Mouse (Mus musculus): Measurements from ENCODE around the gene Adm2.

Adm2 gene

GRCm38 (mm10) chr15:89322670-89323522 is at the start of gene Adm2:
TSS of gene Adm2 (plus strand) at chr15:89322720.
- no peak for DNase-seq (ENCODE audit: low spot score)

GRCm38 (mm10) chr15:89275497-89275896 is 47.0 kb upstream of the Adm2 start:
- no peak for DNase-seq (ENCODE audit: low spot score)

- no peak for DNase-seq (ENCODE audit: low spot score)
These were observed 45.2 kb upstream of the Adm2 start for GRCm38 (mm10) chr15:89277366-89277765.

GRCm38 (mm10) chr15:89282546-89282945 is 40.0 kb upstream of the Adm2 start:
- no peak for DNase-seq (ENCODE audit: low spot score)

GRCm38 (mm10) chr15:89284094-89284493 is 38.4 kb upstream of the Adm2 start:
- DNase-seq (ENCODE audit: low spot score), result no peak

- no peak for DNase-seq (ENCODE audit: low spot score)
These were observed 37.5 kb upstream of the Adm2 start for GRCm38 (mm10) chr15:89285004-89285403.

GRCm38 (mm10) chr15:89285478-89285877 is 37.0 kb upstream of the Adm2 start:
- DNase-seq (ENCODE audit: low spot score), result no peak

- DNase-seq (ENCODE audit: low spot score), result no peak
These were observed 36.4 kb upstream of the Adm2 start for GRCm38 (mm10) chr15:89286114-89286513.

GRCm38 (mm10) chr15:89286582-89286981 is 35.9 kb upstream of the Adm2 start:
- no peak for DNase-seq (ENCODE audit: low spot score)

- no peak for DNase-seq (ENCODE audit: low spot score)
These were observed 34.2 kb upstream of the Adm2 start for GRCm38 (mm10) chr15:89288227-89288767.

- DNase-seq (ENCODE audit: low spot score), result no peak
These were observed 33.1 kb upstream of the Adm2 start for GRCm38 (mm10) chr15:89289455-89289854.

- DNase-seq (ENCODE audit: low spot score), result no peak
These were observed 31.0 kb upstream of the Adm2 start for GRCm38 (mm10) chr15:89291521-89291920.

- no peak for DNase-seq (ENCODE audit: low spot score)
These were observed 29.7 kb upstream of the Adm2 start for GRCm38 (mm10) chr15:89292795-89293194.

GRCm38 (mm10) chr15:89293778-89294177 is 28.7 kb upstream of the Adm2 start:
- no peak for DNase-seq (ENCODE audit: low spot score)

GRCm38 (mm10) chr15:89295580-89296165 is 26.8 kb upstream of the Adm2 start:
- no peak for DNase-seq (ENCODE audit: low spot score)

GRCm38 (mm10) chr15:89296465-89296864 is 26.1 kb upstream of the Adm2 start:
- DNase-seq (ENCODE audit: low spot score), result no peak

GRCm38 (mm10) chr15:89297695-89298094 is 24.8 kb upstream of the Adm2 start:
- no peak for DNase-seq (ENCODE audit: low spot score)

GRCm38 (mm10) chr15:89300180-89300579 is 22.3 kb upstream of the Adm2 start:
- no peak for DNase-seq (ENCODE audit: low spot score)

- no peak for DNase-seq (ENCODE audit: low spot score)
These were observed 21.9 kb upstream of the Adm2 start for GRCm38 (mm10) chr15:89300600-89300999.

- no peak for DNase-seq (ENCODE audit: low spot score)
These were observed 16.6 kb upstream of the Adm2 start for GRCm38 (mm10) chr15:89305966-89306365.

- DNase-seq (ENCODE audit: low spot score), result no peak
These were observed 15.1 kb upstream of the Adm2 start for GRCm38 (mm10) chr15:89307461-89307860.

GRCm38 (mm10) chr15:89308406-89309139 is 13.9 kb upstream of the Adm2 start:
- no peak for DNase-seq (ENCODE audit: low spot score)
